Mouse (Mus musculus) heart, embryonic 14.5 days (tissue): ENCODE measurements around the gene Golm1. TPM values are rescaled to one million over a fixed set of nuclear protein-coding genes. Genes with fewer than 3 reads are reported as not detected.

ENCODE experiments used
- ATAC-seq: fragments of 200-750 bp; cut with Nextera tagmentation; 2 replicates; pipeline ENCODE4 v1.8.0; 2017; ENCODE audit warnings: low read depth, moderate TSS enrichment; ENCODE audit not compliant: insufficient number of reproducible peaks, insufficient read depth, low FRiP score
- H3K27ac ChIP-seq, 2 experiments: fragments of 200-500 bp in 1 of 2; fragments of 300-500 bp in 1 of 2; sonication (generic) in 1 of 2; replicated peaks in 1 of 2; 2 replicates each; pipeline ENCODE4 v1.5.1; 2012 to 2014; ENCODE audit warnings: low read depth in 2 of 2, low read length in 2 of 2, control low read depth in 1 of 2, mild to moderate bottlenecking in 1 of 2, mixed read lengths in 1 of 2; ENCODE audit not compliant: control insufficient read depth in 1 of 2, insufficient read depth in 1 of 2
- H3K27me3 ChIP-seq: fragments of 300-500 bp; sonication (generic); 2 replicates; pipeline ENCODE4 v1.6.1; 2014; ENCODE audit warnings: mild to moderate bottlenecking, low read length, control low read depth; ENCODE audit not compliant: control insufficient read depth, insufficient read depth
- H3K36me3 ChIP-seq: fragments of 300-500 bp; sonication (generic); 2 replicates; pipeline ENCODE4 v1.6.1; 2014; ENCODE audit warnings: mild to moderate bottlenecking, control low read depth, low read length, mixed read lengths; ENCODE audit not compliant: control insufficient read depth, insufficient read depth
- H3K4me1 ChIP-seq, 2 experiments: fragments of 200-500 bp in 1 of 2; fragments of 300-500 bp in 1 of 2; sonication (generic) in 1 of 2; 2 replicates each; pipeline ENCODE4 v1.6.1; 2012 to 2014; ENCODE audit warnings: low read length in 2 of 2, control low read depth in 1 of 2, mixed read lengths in 1 of 2; ENCODE audit not compliant: control insufficient read depth in 2 of 2, insufficient read depth in 2 of 2
- H3K4me2 ChIP-seq: fragments of 300-500 bp; sonication (generic); 2 replicates; pipeline ENCODE4 v1.6.1; 2014; ENCODE audit warnings: mild to moderate bottlenecking, low read length
- H3K4me3 ChIP-seq, 2 experiments: fragments of 200-500 bp in 1 of 2; fragments of 300-500 bp in 1 of 2; sonication (generic) in 1 of 2; 2 replicates each; pipeline ENCODE4 v1.5.1; 2012 to 2014; ENCODE audit warnings: low read length in 2 of 2, mild to moderate bottlenecking in 2 of 2, control low read depth in 1 of 2, low read depth in 1 of 2, moderate library complexity in 1 of 2; ENCODE audit not compliant: control insufficient read depth in 1 of 2, insufficient read depth in 1 of 2
- H3K9ac ChIP-seq: fragments of 300-500 bp; sonication (generic); 2 replicates; pipeline ENCODE4 v1.6.1; 2014; ENCODE audit warnings: mild to moderate bottlenecking, low read length
- H3K9me3 ChIP-seq: fragments of 300-500 bp; sonication (generic); 2 replicates; pipeline ENCODE4 v1.6.1; 2016; ENCODE audit warnings: low read length, control low read depth; ENCODE audit not compliant: control insufficient read depth
- WGBS: fragments of 180-500 bp; shearing (Covaris S2); extraction: QIAGEN DNeasy Blood & Tissue Kit; methylation state at CpG from one replicate; pipeline ENCODE4 v1.1.7; 2014; 5-methylcytosine and 5-hydroxymethylcytosine counted together
- polyA plus RNA-seq: library from polyadenylated mRNA; unstranded; fragments of >200 nt; fragmentation: Nextera tagmentation; extraction: Ambion mirVana; gene quantifications from 2 replicates; pipeline ENCODE4 v1.2.1, GENCODE M21; 2014

Gene Golm1
- polyA plus RNA-seq, 1 experiment from 2014 or later: 46.6 TPM

- peaks cover 6 to 9% of the 10 kb centered on the region in 2 experiments; a peak in 3 of 4 replicates for H3K4me1 ChIP-seq
- no peak overlapping the region for H3K4me3 ChIP-seq
- WGBS: 38% methylated on average over 11 of the region's 11 CpGs
- peak; percentile 69; the same call in 1 of the 2 replicates for ATAC-seq
- H3K36me3 ChIP-seq: peaks cover 13% of the 10 kb centered on the region
- H3K9me3 ChIP-seq: no peaks in the 10 kb centered on the region
- H3K9ac ChIP-seq: no peak overlapping the region
- H3K27ac ChIP-seq: peak overlapping the region; percentile 36 to 53; a peak in 3 of 4 replicates
- peak overlapping the region; percentile 24; the same call in 1 of the 2 replicates for H3K4me2 ChIP-seq
- no peaks in the 10 kb centered on the region for H3K27me3 ChIP-seq
Measured at GRCm38 (mm10) chr13:59668501-59669093, 7.0 kb downstream of the Golm1 start.

GRCm38 (mm10) chr13:59667763-59668162 lies 7.8 kb downstream of the Golm1 start:
- Histone ChIP-seq H3K9me3 (no peaks in the 10 kb centered on the region), H3K4me3 (no peak overlapping the region), H3K9ac (no peak overlapping the region), H3K27ac (no peak overlapping the region), H3K4me1 (peaks cover 6 to 9% of the 10 kb centered on the region in 2 experiments; a peak in 3 of 4 replicates), H3K27me3 (no peaks in the 10 kb centered on the region), H3K4me2 (no peak overlapping the region), H3K36me3 (peaks cover 20% of the 10 kb centered on the region)
- ATAC-seq: no peak
- 85% methylated on average over 5 of the region's 5 CpGs for WGBS

- Histone ChIP-seq H3K27ac (no peak overlapping the region), H3K9ac (no peak overlapping the region), H3K9me3 (no peaks in the 10 kb centered on the region), H3K4me3 (no peak overlapping the region), H3K4me1 (peaks cover 6 to 9% of the 10 kb centered on the region in 2 experiments; a peak in 3 of 4 replicates), H3K27me3 (no peaks in the 10 kb centered on the region), H3K4me2 (no peak overlapping the region), H3K36me3 (peaks cover 30% of the 10 kb centered on the region)
- 89% methylated on average over 19 of the region's 19 CpGs for WGBS
- no peak for ATAC-seq
Measured at GRCm38 (mm10) chr13:59663939-59664712, 11.5 kb downstream of the Golm1 start.

- Histone ChIP-seq H3K27ac (no peak overlapping the region), H3K9ac (no peak overlapping the region), H3K36me3 (peaks cover 30% of the 10 kb centered on the region), H3K4me1 (peaks cover 0 to 2% of the 10 kb centered on the region in 2 experiments; a peak in 1 of 4 replicates), H3K9me3 (no peaks in the 10 kb centered on the region), H3K27me3 (no peaks in the 10 kb centered on the region), H3K4me2 (no peak overlapping the region), H3K4me3 (no peak overlapping the region)
- WGBS: 97% methylated on average over 12 of the region's 12 CpGs
- no peak for ATAC-seq
Measured at GRCm38 (mm10) chr13:59661966-59662365, 13.6 kb downstream of the Golm1 start.

GRCm38 (mm10) chr13:59661387-59661786 lies 14.2 kb downstream of the Golm1 start:
- Histone ChIP-seq H3K4me2 (no peak overlapping the region), H3K27me3 (no peaks in the 10 kb centered on the region), H3K4me1 (peaks cover 0 to 7% of the 10 kb centered on the region in 2 experiments; a peak in 2 of 4 replicates), H3K36me3 (peaks cover 30% of the 10 kb centered on the region), H3K4me3 (no peak overlapping the region), H3K9me3 (no peaks in the 10 kb centered on the region), H3K27ac (no peak overlapping the region), H3K9ac (no peak overlapping the region)
- 94% methylated on average over 8 of the region's 8 CpGs for WGBS
- no peak for ATAC-seq

GRCm38 (mm10) chr13:59660371-59660770 lies 15.2 kb downstream of the Golm1 start:
- H3K36me3 ChIP-seq: peaks cover 30% of the 10 kb centered on the region
- peaks cover 0 to 9% of the 10 kb centered on the region in 2 experiments; a peak in 2 of 4 replicates for H3K4me1 ChIP-seq
- ATAC-seq: no peak

GRCm38 (mm10) chr13:59657781-59658180 lies 17.8 kb downstream of the Golm1 start:
- no peaks in the 10 kb centered on the region for H3K27me3 ChIP-seq
- H3K36me3 ChIP-seq: peaks cover 11% of the 10 kb centered on the region
- H3K9me3 ChIP-seq: no peaks in the 10 kb centered on the region
- H3K9ac ChIP-seq: no peak overlapping the region
- H3K4me1 ChIP-seq: peaks cover 8 to 15% of the 10 kb centered on the region in 2 experiments
- H3K4me3 ChIP-seq: no peak overlapping the region
- H3K27ac ChIP-seq: no peak overlapping the region
- no peak overlapping the region for H3K4me2 ChIP-seq
- WGBS: 82% methylated on average over 5 of the region's 5 CpGs
- ATAC-seq: no peak

More at GRCm38 (mm10) chr13:59660371-59660770, 15.2 kb downstream of the Golm1 start:
- H3K9ac ChIP-seq: no peak overlapping the region
- 88% methylated on average over 3 of the region's 3 CpGs for WGBS
- H3K4me3 ChIP-seq: no peak overlapping the region
- H3K4me2 ChIP-seq: no peak overlapping the region
- H3K27me3 ChIP-seq: no peaks in the 10 kb centered on the region
- H3K9me3 ChIP-seq: no peaks in the 10 kb centered on the region
- H3K27ac ChIP-seq: no peak overlapping the region
